7 mouse cellular contexts compared by ENCODE assay signal in the genomic region with DNA sequence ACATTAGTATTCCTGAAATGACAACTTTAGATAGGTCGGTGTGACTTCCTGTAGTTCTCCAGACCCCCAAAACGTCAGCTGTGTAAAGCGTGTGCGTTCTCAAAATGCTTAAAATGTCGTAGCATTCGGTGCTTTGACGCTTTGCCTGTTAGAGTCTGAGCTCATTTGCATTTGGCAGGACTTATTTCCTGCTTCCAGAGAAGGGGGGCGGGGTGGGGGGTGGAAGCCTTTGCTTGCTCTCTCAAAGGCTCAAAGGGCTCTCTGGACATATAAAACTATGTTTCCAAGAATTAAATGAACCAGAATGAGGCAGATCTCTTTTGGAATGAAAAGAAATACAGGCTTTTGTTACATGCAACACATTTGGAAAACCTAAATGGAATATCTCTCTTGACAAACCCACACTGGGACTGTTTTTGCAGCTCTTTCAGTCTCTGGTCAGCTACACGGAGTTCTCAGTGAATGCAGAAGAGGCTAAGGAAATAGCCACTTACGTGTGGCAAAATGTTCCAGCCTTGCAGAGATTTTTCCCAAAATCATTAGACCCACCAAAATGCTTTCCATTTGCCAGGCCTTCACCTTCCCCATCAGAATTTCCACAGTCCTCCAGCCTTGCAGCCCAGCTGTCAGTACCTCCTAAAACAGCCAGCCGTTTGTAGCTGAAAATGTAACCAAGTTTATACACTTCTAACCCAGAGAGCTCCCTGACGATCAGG.
DNase-seq lines count a peak whose midpoint lies in the region; ATAC-seq and TF ChIP-seq lines count a peak whose summit lies in the region.

No protein-coding gene starts in this region.

- H3K4me1 ChIP-seq in cerebellum, adult 2 months (ENCODE audit: control insufficient read depth, insufficient read depth, low read length): peaks cover 6% of the 10 kb centered on the region; the same call in 1 of the 2 replicates
- H3K4me1 ChIP-seq in hindbrain, postnatal 0 days (ENCODE audit: insufficient read depth, low read length): peaks cover 10% of the 10 kb centered on the region; the same call in 1 of the 2 replicates
- H3K4me1 ChIP-seq in megakaryocyte, embryonic 14.5 days: peaks cover 32% of the 10 kb centered on the region

- H3K27me3 ChIP-seq in cerebellum, adult 2 months (ENCODE audit: control insufficient read depth, insufficient read depth, low read length): no peaks in the 10 kb centered on the region
- H3K27me3 ChIP-seq in hindbrain, postnatal 0 days (ENCODE audit: insufficient read depth, low read length): no peaks in the 10 kb centered on the region
- H3K27me3 ChIP-seq in megakaryocyte, embryonic 14.5 days (replicated peaks): no peaks in the 10 kb centered on the region
- no peaks in the 10 kb centered on the region for H3K27me3 ChIP-seq in splenic B cell, adult 2 months (ENCODE audit: control insufficient read depth, insufficient read depth, low read length, poor library complexity, severe bottlenecking)

- peak; percentile 30; the same call in 1 of the 2 replicates for TF ChIP-seq POLR2A in cerebellum, adult 2 months (IDR thresholded peaks at IDR 0.05; ENCODE audit: borderline replicate concordance, insufficient read depth, low read length)

- no peak for TF ChIP-seq CTCF in cerebellum, adult 2 months (IDR thresholded peaks at IDR 0.05; ENCODE audit: borderline replicate concordance, insufficient read depth, low read depth, low read length)
- no peak for TF ChIP-seq CTCF in hindbrain, postnatal 0 days (IDR thresholded peaks at IDR 0.05; ENCODE audit: low read depth)

- no peaks in the 10 kb centered on the region for H3K9me3 ChIP-seq in hindbrain, postnatal 0 days (ENCODE audit: low read length)
- H3K9me3 ChIP-seq in megakaryocyte, embryonic 14.5 days: no peaks in the 10 kb centered on the region

- DNase-seq in adrenal gland, adult 2 months: peak; percentile 9
- DNase-seq in cerebellum, adult 2 months: peak; percentile 51 to 60
- DNase-seq in gastrocnemius, postnatal 10 days: peak; percentile 23
- DNase-seq in hindbrain, postnatal 0 days (ENCODE audit: low spot score): peak; percentile 83
- DNase-seq in left cerebral cortex, postnatal 4 days: peak; percentile 71
- DNase-seq in splenic B cell, adult 2 months (ENCODE audit: low read depth, low spot score): peak; percentile 41

- H3K9ac ChIP-seq in hindbrain, postnatal 0 days (replicated peaks; ENCODE audit: low read length): 0 out of 2 replicates have a peak overlapping the region, but pooled peaks have one; percentile 36

- no peaks in the 10 kb centered on the region for H3K36me3 ChIP-seq in hindbrain, postnatal 0 days (ENCODE audit: insufficient read depth, low read length)
- H3K36me3 ChIP-seq in megakaryocyte, embryonic 14.5 days (replicated peaks; ENCODE audit: low read length): no peaks in the 10 kb centered on the region
- no peaks in the 10 kb centered on the region for H3K36me3 ChIP-seq in splenic B cell, adult 2 months (ENCODE audit: control insufficient read depth, insufficient read depth, low read length, poor library complexity, severe bottlenecking)

- peak overlapping the region; percentile 59 for H3K4me2 ChIP-seq in hindbrain, postnatal 0 days (ENCODE audit: low read depth, low read length)

- intact Hi-C loops in left cerebral cortex, postnatal 4 days (cut with DNase I): loop anchor here (5.0 kb wide), 2 partner anchors 164 to 251 kb away; a partner anchor contains a TSS

- H3K4me3 ChIP-seq in cerebellum, adult 2 months (replicated peaks; ENCODE audit: insufficient read depth, low read depth, low read length): peak overlapping the region; percentile 41
- H3K4me3 ChIP-seq in hindbrain, postnatal 0 days (ENCODE audit: low read length): peak overlapping the region; percentile 35
- H3K4me3 ChIP-seq in megakaryocyte, embryonic 14.5 days (replicated peaks): peak overlapping the region; percentile 88

- 8% methylated on average over 12 of the region's 12 CpGs for WGBS in cerebellum, adult 2 months
- WGBS in hindbrain, postnatal 0 days: 7% methylated on average over 12 of the region's 12 CpGs

- ATAC-seq in hindbrain, postnatal 0 days: peak; percentile 64

- peak overlapping the region; percentile 86 for H3K27ac ChIP-seq in cerebellum, adult 2 months (ENCODE audit: insufficient read depth, low read length)
- peak overlapping the region; percentile 86 for H3K27ac ChIP-seq in hindbrain, postnatal 0 days

Comparison
In these comparisons a context has a peak if more than half of its experiments do, and no peak if none do; other contexts are left out.
1. Peak in every context shown above with its lines: DNase-seq, ATAC-seq, H3K4me3 ChIP-seq and H3K27ac ChIP-seq.
2. DNase-seq: peak in every context shown above with its lines; median percentile 83 in hindbrain, postnatal 0 days; 71 in left cerebral cortex, postnatal 4 days; 56 in cerebellum, adult 2 months; 41 in splenic B cell, adult 2 months; 23 in gastrocnemius, postnatal 10 days; 9 in adrenal gland, adult 2 months.
3. H3K4me3 ChIP-seq: peak in every context shown above with its lines; median percentile 88 in megakaryocyte, embryonic 14.5 days; 41 in cerebellum, adult 2 months; 35 in hindbrain, postnatal 0 days.